Mouse (Mus musculus) testis, adult 2 months (tissue): ENCODE measurements around the gene Gm37240.

Experiments used
- CTCF ChIP-seq: fragments of 200-500 bp; IDR thresholded peaks from 2 replicates; pipeline ENCODE4 v1.5.1; 2012; ENCODE audit warnings: low read depth, mild to moderate bottlenecking, inconsistent platforms, low read length, moderate library complexity; ENCODE audit not compliant: control insufficient read depth, insufficient read depth, insufficient replicate concordance
- POLR2A ChIP-seq: fragments of 200-500 bp; IDR thresholded peaks from 2 replicates; pipeline ENCODE4 v1.6.1; 2012; ENCODE audit warnings: low read depth, mild to moderate bottlenecking, inconsistent platforms, low read length, moderate library complexity; ENCODE audit not compliant: control insufficient read depth

DNA sequence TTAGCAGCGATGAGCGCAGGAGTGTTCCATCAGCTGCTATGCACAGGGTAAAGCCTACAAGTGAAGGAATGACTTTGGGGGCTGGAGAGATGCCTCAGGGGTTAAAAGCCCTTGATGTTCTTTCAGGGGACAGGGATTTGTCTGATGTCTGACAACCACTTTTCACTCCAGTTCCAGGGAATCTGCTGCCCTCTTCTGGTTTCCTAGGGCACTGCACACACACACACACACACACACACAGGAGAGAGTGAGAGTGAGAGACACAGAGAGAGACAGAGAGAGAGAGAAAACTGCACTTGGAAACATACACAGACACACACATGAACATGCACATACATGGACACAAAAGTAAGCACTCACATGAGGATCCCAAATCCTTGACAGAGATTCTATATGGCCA lies 1228.4 kb downstream of the Gm37240 start:
- TF ChIP-seq CTCF = no peak
- TF ChIP-seq POLR2A = no peak
